Mouse (Mus musculus): Measurements from ENCODE around the gene Sik3. TPM values are rescaled to one million over a fixed set of nuclear protein-coding genes. Genes with fewer than 3 reads are reported as not detected.

Sik3 gene
- polyA plus RNA-seq, 1 experiment from 2014 or later, result 8.9 TPM

DNA sequence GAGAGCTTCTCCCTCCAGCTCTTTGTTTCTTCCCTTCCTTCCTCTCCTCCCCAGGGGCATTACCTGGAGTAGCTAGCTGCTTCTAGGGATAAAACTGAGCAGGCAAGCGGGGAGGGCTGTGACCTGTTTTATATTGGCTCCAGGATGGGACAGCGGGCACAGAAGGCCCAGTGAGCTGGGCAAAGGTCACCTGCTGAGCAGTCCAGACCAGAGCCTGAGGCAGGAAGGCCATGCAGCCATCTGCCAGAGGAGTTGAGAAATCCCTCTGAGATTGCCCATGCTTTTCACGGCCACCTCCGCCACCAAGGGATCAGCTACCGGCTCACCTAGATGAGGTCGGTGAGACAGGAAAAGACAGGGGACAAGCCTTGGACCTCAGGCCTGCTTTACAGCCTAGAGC is 222.6 kb downstream of the Sik3 start:
- no peaks in the 10 kb centered on the region for H3K36me3 ChIP-seq (ENCODE audit: insufficient read depth, low read length)
- no peak overlapping the region for H3K27ac ChIP-seq (ENCODE audit: low read length)
- H3K4me3 ChIP-seq (ENCODE audit: low read depth, low read length), result no peak overlapping the region
- H3K4me2 ChIP-seq (replicated peaks; ENCODE audit: low read depth, low read length), result no peak overlapping the region
- H3K27me3 ChIP-seq (replicated peaks; ENCODE audit: insufficient read depth, low read length), result 0 out of 2 replicates have a peak, but pooled peaks cover 4% of the 10 kb centered on the region
- no peak for DNase-seq (ENCODE audit: low spot score)
- ATAC-seq, result no peak
- WGBS, result 89% methylated on average over 6 of the region's 6 CpGs
- TF ChIP-seq EP300 (IDR thresholded peaks at IDR 0.05), result no peak
- no peak for TF ChIP-seq CTCF (IDR thresholded peaks at IDR 0.05)
- H3K9me3 ChIP-seq (ENCODE audit: low read length), result no peaks in the 10 kb centered on the region
- H3K4me1 ChIP-seq (ENCODE audit: insufficient read depth, low read depth, low read length), result peaks cover 2% of the 10 kb centered on the region; the same call in 1 of the 2 replicates
- no peak overlapping the region for H3K9ac ChIP-seq (replicated peaks; ENCODE audit: low read depth)

DNA sequence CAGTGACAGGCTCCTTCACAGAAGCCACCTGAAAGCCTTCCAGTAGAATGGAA is 222.8 kb downstream of the Sik3 start, which contains the start of gene Apoc3:
TSS of gene Apoc3 (minus strand) at position 41 of the 53 bp plus-strand sequence.
- no peak for DNase-seq (ENCODE audit: low spot score)
- Histone ChIP-seq H3K36me3 (ENCODE audit: insufficient read depth, low read length) (no peaks in the 10 kb centered on the region), H3K27me3 (replicated peaks; ENCODE audit: insufficient read depth, low read length) (0 out of 2 replicates have a peak, but pooled peaks cover 4% of the 10 kb centered on the region), H3K9me3 (ENCODE audit: low read length) (no peaks in the 10 kb centered on the region), H3K9ac (replicated peaks; ENCODE audit: low read depth) (no peak within 1 kb of the TSS), H3K4me3 (ENCODE audit: low read depth, low read length) (no peak within 1 kb of the TSS), H3K4me2 (replicated peaks; ENCODE audit: low read depth, low read length) (no peak within 1 kb of the TSS), H3K4me1 (ENCODE audit: insufficient read depth, low read depth, low read length) (peaks cover under 1% of the 10 kb centered on the region; the same call in 1 of the 2 replicates), H3K27ac (ENCODE audit: low read length) (no peak within 1 kb of the TSS)
- no peak for ATAC-seq
- no peak for TF ChIP-seq EP300 (IDR thresholded peaks at IDR 0.05)
- no peak for TF ChIP-seq CTCF (IDR thresholded peaks at IDR 0.05)

GRCm38 (mm10) chr9:46235649-46236048 is 223.0 kb downstream of the Sik3 start:
- no peak overlapping the region for H3K4me3 ChIP-seq (ENCODE audit: low read depth, low read length)
- H3K27me3 ChIP-seq (replicated peaks; ENCODE audit: insufficient read depth, low read length), result 0 out of 2 replicates have a peak, but pooled peaks cover 2% of the 10 kb centered on the region
- no peaks in the 10 kb centered on the region for H3K36me3 ChIP-seq (ENCODE audit: insufficient read depth, low read length)
- DNase-seq (ENCODE audit: low spot score) (no peak), ATAC-seq (no peak)
- H3K9ac ChIP-seq (replicated peaks; ENCODE audit: low read depth), result no peak overlapping the region
- no peak overlapping the region for H3K4me2 ChIP-seq (replicated peaks; ENCODE audit: low read depth, low read length)
- H3K4me1 ChIP-seq (ENCODE audit: insufficient read depth, low read depth, low read length), result no peaks in the 10 kb centered on the region
- no peak overlapping the region for H3K27ac ChIP-seq (ENCODE audit: low read length)
- WGBS, result 48% methylated on average over 4 of the region's 4 CpGs
- TF ChIP-seq EP300 (IDR thresholded peaks at IDR 0.05), result no peak
- TF ChIP-seq CTCF (IDR thresholded peaks at IDR 0.05), result no peak
- H3K9me3 ChIP-seq (ENCODE audit: low read length), result no peaks in the 10 kb centered on the region

DNA sequence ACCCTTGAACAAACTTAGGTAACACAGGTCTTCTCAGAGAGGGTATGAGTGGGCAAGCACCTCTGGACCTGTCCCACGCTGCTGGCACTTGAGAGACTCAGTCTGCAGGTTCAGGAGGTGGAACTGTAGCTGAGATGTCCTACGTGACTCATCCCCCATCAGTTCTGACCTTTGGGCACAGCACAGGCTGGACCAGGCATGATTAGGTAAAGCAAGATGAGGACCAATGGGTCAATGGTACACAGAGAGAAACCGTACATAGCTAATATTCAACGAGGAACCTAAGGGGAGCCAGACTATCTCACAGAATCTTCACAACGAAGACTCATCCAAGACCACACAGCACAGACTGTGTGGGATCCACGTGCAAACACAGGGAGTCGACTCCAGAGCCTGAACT is 226.2 kb downstream of the Sik3 start:
- 79% methylated on average over 7 of the region's 7 CpGs for WGBS
- no peak for TF ChIP-seq EP300 (IDR thresholded peaks at IDR 0.05)
- TF ChIP-seq CTCF (IDR thresholded peaks at IDR 0.05), result no peak
- Histone ChIP-seq H3K4me1 (ENCODE audit: insufficient read depth, low read depth, low read length) (no peaks in the 10 kb centered on the region), H3K4me2 (replicated peaks; ENCODE audit: low read depth, low read length) (no peak overlapping the region), H3K4me3 (ENCODE audit: low read depth, low read length) (no peak overlapping the region), H3K27ac (ENCODE audit: low read length) (no peak overlapping the region), H3K9me3 (ENCODE audit: low read length) (no peaks in the 10 kb centered on the region), H3K36me3 (ENCODE audit: insufficient read depth, low read length) (no peaks in the 10 kb centered on the region), H3K27me3 (replicated peaks; ENCODE audit: insufficient read depth, low read length) (no peaks in the 10 kb centered on the region), H3K9ac (replicated peaks; ENCODE audit: low read depth) (no peak overlapping the region)
- no peak for DNase-seq (ENCODE audit: low spot score)
- no peak for ATAC-seq

DNA sequence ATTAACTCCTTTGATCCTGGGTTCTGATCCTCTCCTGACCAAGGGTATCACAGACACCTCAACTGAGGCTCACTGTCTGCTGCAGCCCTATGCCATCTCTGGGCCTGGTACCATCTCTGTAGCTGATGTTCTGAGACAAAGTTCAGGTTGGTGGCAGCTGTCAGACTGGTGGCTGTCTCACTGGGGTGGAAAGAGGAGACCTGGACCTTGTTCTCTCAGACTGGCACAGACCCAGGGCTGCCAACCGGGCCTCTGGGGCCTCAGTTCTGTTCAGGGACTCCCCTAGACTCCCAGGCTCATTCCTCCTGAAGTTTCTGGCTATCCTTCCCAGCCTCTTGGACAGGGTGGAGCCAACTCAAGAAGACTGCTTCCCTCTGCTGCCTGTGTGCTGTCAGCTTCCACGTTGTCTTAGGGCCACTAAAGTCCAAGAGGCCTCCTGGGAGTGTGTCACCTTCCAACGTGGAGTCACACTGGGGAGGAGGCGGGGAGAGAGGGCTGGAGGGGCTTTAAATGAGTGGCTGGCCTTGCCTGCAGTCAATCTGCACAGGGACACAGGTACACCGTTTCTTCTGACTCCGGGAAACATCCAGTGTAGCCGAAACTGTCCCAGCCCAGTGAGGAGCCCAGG is 228.0 kb downstream of the Sik3 start, which contains the start of gene Apoa4:
TSS of gene Apoa4 (plus strand) at position 171 of the 628 bp plus-strand sequence.
- WGBS, result 55% methylated on average over 7 of the region's 7 CpGs
- no peak for DNase-seq (ENCODE audit: low spot score)
- ATAC-seq, result no peak
- TF ChIP-seq EP300 (IDR thresholded peaks at IDR 0.05), result no peak
- TF ChIP-seq CTCF (IDR thresholded peaks at IDR 0.05), result no peak
- no peak within 1 kb of the TSS for H3K4me3 ChIP-seq (ENCODE audit: low read depth, low read length)
- H3K36me3 ChIP-seq (ENCODE audit: insufficient read depth, low read length), result no peaks in the 10 kb centered on the region
- no peak within 1 kb of the TSS for H3K9ac ChIP-seq (replicated peaks; ENCODE audit: low read depth)
- no peaks in the 10 kb centered on the region for H3K9me3 ChIP-seq (ENCODE audit: low read length)
- no peaks in the 10 kb centered on the region for H3K27me3 ChIP-seq (replicated peaks; ENCODE audit: insufficient read depth, low read length)
- H3K4me2 ChIP-seq (replicated peaks; ENCODE audit: low read depth, low read length), result no peak within 1 kb of the TSS
- no peaks in the 10 kb centered on the region for H3K4me1 ChIP-seq (ENCODE audit: insufficient read depth, low read depth, low read length)
- H3K27ac ChIP-seq (ENCODE audit: low read length), result no peak within 1 kb of the TSS

DNA sequence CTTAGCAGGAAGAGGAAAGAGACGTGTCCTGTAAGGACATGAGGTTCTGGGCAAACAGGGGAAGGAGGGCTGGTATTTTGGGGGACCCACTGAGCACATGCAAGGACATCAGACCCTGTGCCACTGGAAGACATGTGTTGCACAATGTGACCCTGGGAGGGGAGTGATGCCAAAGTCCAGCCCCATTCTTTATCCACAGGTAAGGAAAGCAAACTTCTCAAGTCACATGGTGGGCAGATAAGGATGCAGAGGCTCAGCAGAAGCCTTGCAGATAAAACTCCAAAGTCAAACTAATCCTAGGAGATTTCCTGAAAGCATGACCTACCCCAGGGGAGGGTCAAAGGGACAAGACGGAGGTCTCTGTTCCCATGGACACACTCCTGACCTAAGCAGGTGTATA is 229.2 kb downstream of the Sik3 start:
- ATAC-seq (no peak), DNase-seq (ENCODE audit: low spot score) (no peak)
- WGBS, result 46% methylated on average over 2 of the region's 2 CpGs
- H3K4me3 ChIP-seq (ENCODE audit: low read depth, low read length), result no peak overlapping the region
- no peak overlapping the region for H3K9ac ChIP-seq (replicated peaks; ENCODE audit: low read depth)
- no peak for TF ChIP-seq CTCF (IDR thresholded peaks at IDR 0.05)
- TF ChIP-seq EP300 (IDR thresholded peaks at IDR 0.05), result no peak
- H3K9me3 ChIP-seq (ENCODE audit: low read length), result no peaks in the 10 kb centered on the region
- H3K4me2 ChIP-seq (replicated peaks; ENCODE audit: low read depth, low read length), result no peak overlapping the region
- H3K36me3 ChIP-seq (ENCODE audit: insufficient read depth, low read length), result no peaks in the 10 kb centered on the region
- H3K27me3 ChIP-seq (replicated peaks; ENCODE audit: insufficient read depth, low read length), result no peaks in the 10 kb centered on the region
- H3K4me1 ChIP-seq (ENCODE audit: insufficient read depth, low read depth, low read length), result no peaks in the 10 kb centered on the region
- H3K27ac ChIP-seq (ENCODE audit: low read length), result no peak overlapping the region

- no peak overlapping the region for H3K27ac ChIP-seq (ENCODE audit: low read length)
- no peak for TF ChIP-seq EP300 (IDR thresholded peaks at IDR 0.05)
- no peak for TF ChIP-seq CTCF (IDR thresholded peaks at IDR 0.05)
- WGBS, result 65% methylated on average over 4 of the region's 4 CpGs
These were observed 230.5 kb downstream of the Sik3 start for GRCm38 (mm10) chr9:46243122-46243521.

More at GRCm38 (mm10) chr9:46243122-46243521, 230.5 kb downstream of the Sik3 start:
- no peak overlapping the region for H3K4me2 ChIP-seq (replicated peaks; ENCODE audit: low read depth, low read length)
- H3K4me3 ChIP-seq (ENCODE audit: low read depth, low read length), result no peak overlapping the region
- ATAC-seq, result no peak
- H3K9me3 ChIP-seq (ENCODE audit: low read length), result no peaks in the 10 kb centered on the region
- H3K9ac ChIP-seq (replicated peaks; ENCODE audit: low read depth), result no peak overlapping the region
- no peaks in the 10 kb centered on the region for H3K36me3 ChIP-seq (ENCODE audit: insufficient read depth, low read length)
- H3K27me3 ChIP-seq (replicated peaks; ENCODE audit: insufficient read depth, low read length), result no peaks in the 10 kb centered on the region
- no peaks in the 10 kb centered on the region for H3K4me1 ChIP-seq (ENCODE audit: insufficient read depth, low read depth, low read length)
- no peak for DNase-seq (ENCODE audit: low spot score)

Measured in lung, postnatal 0 days (tissue).